Mouse (Mus musculus) thymus, postnatal 0 days (tissue): ENCODE data around the gene Kxd1. TPM values are rescaled to one million over a fixed set of nuclear protein-coding genes. Genes with fewer than 3 reads are reported as not detected.

Experiments used
- DNase-seq: peaks from one replicate; pipeline ENCODE4 v3.0.0-alpha.2; 2015; ENCODE audit warnings: low spot score
- polyA plus RNA-seq: library from polyadenylated mRNA; unstranded; fragments of >200 nt; fragmentation: Nextera tagmentation; extraction: Ambion mirVana; gene quantifications from 2 replicates; pipeline ENCODE4 v1.2.1, GENCODE M21; 2015

The Kxd1 gene
- 66.8 and 68.6 TPM in 2 replicates for polyA plus RNA-seq

- DNase-seq, result peak; percentile 97
Observed at GRCm38 (mm10) chr8:70527512-70528181, at the start of gene Kxd1, which contains the start of gene Fkbp8. TSS of gene Kxd1 (minus strand) at chr8:70527956. TSS of gene Fkbp8 (plus strand) at chr8:70527724.

GRCm38 (mm10) chr8:70577207-70577606 is 49.5 kb upstream of the Kxd1 start:
- DNase-seq, result no peak

GRCm38 (mm10) chr8:70574915-70575314 is 47.2 kb upstream of the Kxd1 start:
- no peak for DNase-seq

DNA sequence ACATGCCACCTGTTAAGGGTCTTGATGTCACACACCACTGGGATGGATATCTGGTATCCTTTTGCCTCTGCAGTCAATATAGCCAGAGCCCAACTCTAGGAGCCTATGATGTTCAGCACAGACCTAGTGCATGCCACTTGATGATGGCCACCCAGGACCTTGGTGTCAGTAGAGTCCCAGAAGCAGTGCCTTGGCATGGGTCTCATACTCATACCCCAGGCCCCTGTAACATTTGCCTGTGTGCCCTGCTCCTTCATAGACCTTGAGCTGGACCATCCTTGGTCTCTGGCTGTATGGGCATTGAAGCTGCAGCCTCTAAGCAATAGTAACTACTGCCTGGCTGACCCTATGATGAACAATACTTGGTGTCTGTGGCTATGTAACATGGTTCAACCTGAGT is 46.5 kb upstream of the Kxd1 start:
- DNase-seq, result no peak

GRCm38 (mm10) chr8:70570990-70571389 is 43.2 kb upstream of the Kxd1 start:
- no peak for DNase-seq

GRCm38 (mm10) chr8:70570360-70570759 is 42.6 kb upstream of the Kxd1 start:
- DNase-seq, result no peak

DNA sequence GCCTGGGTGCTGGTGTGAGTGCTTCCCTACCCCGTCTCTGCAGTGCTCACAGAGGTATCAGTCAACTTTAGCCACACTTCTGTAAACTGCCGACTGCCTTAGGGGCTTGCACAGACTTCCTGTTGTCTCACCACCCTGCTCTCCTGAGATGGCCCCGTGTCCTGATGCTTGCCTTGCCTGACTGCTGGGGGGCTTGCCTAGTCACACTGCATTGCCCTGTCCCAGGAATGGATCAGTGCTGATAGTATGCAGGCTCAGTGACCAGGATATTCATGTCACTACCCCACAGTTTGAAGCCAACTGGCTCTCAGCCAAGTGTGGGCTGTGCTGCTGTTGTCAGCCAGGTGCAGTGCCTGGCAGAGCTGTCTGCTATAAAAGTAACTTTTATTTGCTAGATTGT is 37.8 kb upstream of the Kxd1 start:
- DNase-seq, result peak; percentile 55

DNA sequence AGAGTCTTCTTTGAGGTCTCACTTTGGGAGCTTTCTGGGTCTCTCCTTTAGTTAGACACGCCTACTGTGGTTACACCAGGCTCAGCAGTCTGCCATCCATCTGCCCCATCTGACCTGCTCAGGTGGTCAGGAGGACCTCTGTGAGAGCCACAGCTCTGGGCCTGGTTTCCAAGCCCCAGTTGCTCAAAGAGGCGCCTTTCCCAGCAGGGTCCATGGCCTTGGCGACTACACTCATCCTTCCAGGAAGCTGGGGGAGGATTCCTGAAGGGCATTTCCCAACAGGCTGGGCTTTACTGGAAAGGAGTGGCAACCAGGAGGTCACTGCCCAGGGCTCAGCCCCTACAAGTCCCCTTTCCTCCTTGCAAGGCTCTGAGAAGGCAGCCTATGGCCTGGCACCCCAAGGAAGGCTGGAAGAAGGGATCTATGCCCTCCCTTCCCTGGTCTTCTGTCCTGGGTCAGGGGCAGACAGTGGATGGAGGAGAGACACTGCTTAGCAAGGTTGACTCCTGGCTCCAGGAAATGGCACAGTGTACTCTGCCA is 37.0 kb upstream of the Kxd1 start:
- DNase-seq, result peak; percentile 24

DNA sequence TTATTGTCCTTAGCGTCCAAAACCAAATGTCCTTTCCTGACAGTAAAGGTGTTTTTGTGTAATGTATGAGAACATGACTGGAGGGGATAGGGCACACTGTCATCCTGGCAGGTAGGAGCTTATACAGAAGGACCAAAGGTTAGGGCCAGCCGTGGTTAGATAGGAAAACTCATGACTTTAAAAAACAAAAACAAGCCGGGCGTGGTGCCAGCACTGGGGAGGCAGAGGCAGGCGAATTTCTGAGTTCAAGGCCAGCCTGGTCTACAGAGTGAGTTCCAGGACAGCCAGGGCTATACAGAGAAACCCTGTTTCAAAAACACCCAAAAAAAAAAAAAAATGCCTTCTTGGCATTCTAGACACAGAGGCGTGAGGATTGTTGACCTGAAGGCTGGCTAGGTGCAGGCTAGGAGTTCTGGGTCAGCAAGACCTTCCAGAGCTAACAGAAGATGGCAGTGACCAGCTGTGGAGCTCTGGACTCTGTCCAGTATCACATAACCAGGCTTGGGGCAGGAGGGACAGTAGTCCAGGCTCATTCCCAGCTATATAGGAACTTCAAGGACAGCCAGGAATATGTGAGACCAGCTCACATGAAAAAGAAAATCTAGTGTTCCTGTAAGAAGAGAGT is 36.1 kb upstream of the Kxd1 start:
- no peak for DNase-seq

GRCm38 (mm10) chr8:70562802-70563201 is 35.0 kb upstream of the Kxd1 start:
- no peak for DNase-seq

- no peak for DNase-seq
Observed at GRCm38 (mm10) chr8:70561809-70562535, 34.2 kb upstream of the Kxd1 start.

DNA sequence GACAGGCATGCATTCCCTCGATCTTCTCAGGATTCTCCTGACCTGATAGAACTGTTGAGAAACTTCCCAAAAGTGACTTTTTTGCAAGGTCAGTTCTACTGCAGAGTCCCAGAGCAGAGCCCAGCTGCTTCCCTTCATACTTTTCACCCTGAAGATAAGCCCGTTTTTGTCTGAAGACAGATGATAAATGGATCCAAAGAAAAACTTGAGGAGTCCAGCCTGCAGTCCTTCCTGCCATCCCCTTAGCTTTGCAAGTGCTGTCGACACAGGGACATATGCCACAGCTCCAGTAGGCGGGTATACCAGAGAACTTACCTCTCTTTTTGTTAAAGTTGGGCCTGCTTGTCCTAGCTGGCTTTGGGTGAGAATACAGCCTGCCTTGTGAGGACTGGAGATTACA is 33.6 kb upstream of the Kxd1 start:
- DNase-seq, result no peak

GRCm38 (mm10) chr8:70560564-70560963 is 32.8 kb upstream of the Kxd1 start:
- DNase-seq, result no peak

GRCm38 (mm10) chr8:70560096-70560495 is 32.3 kb upstream of the Kxd1 start:
- DNase-seq, result peak; percentile 73

- peak; percentile 42 for DNase-seq
Observed at GRCm38 (mm10) chr8:70558983-70559382, 31.2 kb upstream of the Kxd1 start.

DNA sequence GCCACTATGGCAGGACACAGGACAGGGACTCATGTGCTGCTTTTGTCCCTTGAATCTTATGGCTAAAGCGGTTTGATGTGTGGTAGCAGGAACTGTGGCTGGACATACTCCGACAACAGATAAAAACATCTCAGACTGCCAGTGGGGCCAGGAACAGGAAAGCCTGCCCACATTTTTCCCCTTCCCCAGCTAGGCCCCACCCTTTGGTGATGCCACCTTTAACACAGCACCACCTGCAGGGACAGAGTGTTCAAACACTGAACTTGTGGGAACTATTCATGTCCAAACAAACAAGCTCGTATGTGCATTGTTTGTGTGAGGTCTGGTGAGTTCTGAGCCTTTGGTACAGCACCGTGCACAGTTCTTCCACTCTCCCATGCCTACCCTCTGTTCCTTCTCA is 30.6 kb upstream of the Kxd1 start:
- peak; percentile 74 for DNase-seq

DNA sequence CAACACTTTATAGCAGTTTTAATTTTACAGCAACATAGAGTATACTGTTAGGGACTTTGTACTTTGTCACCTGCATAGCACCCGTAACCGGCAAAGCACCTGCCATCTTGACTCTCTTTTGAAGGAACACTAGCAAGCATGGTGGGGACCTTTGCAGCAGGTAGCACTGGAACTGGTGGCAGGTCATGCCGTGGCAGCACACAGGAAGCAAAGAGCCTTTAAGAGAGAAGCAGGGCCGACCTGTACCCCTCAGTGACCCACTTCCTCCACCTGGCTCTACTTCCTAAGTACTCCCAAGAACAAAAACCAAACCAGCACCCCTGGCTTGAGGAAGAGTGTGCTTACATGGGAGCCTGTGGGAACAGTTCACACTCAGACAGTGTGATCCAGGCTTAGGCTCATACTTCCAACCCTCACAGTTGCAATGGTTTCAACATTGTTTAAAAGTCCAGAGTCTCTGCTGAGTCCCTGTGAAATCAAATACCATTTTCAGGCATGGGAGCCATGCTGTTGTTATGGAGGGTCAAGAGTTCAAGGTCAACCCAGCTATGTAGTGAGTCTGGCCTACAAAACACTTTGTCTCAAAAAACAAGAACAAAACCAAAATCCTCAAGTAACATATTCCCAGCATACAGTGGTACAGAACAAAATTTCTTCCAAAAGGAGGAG is 27.5 kb upstream of the Kxd1 start:
- DNase-seq, result peak; percentile 61

DNA sequence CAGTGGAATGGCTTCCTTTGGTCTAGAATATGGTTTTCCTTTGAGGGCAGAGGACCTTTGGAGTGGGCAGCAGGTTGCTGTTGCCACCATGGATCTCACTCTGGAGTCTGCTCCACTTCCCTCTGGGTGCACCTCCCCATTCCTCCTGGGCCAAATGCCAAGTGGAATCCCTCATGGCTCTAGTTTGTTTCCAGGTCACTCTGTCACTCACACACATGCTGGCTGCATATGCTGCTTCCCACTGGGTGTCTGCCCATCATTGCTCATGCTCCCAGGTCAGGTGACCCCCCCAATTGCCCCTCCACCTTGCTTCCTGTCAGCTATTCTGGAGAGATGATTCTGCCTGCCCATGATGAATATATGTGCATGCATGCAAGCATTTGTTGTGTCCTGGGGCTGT is 26.0 kb upstream of the Kxd1 start:
- DNase-seq, result no peak

DNA sequence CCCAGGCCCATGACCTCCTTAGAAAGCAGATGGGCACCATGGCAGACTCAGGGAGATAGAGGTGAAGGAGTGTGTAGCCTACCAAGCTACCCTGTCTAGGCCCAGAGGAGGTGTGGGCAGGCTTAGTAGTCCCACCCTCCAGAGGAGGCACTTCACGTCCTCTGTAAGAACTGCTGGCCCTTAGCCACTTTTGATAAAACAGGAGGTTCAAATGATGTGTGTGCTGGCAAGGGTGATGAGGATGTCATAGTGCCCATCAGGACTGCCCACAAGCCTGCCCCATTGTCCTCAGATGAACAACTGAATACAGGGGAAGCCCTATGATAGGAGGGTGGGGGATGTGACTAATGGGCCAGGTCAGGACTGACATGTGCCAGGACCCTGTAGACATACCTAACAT is 25.1 kb upstream of the Kxd1 start:
- DNase-seq, result no peak

- DNase-seq, result no peak
Observed at GRCm38 (mm10) chr8:70551558-70552161, 23.9 kb upstream of the Kxd1 start.
